Mouse (Mus musculus) liver, postnatal 0 days (tissue): Measurements from ENCODE around the gene Farsb.

Experiments used
- CTCF ChIP-seq: sonication (generic); IDR thresholded peaks from 2 replicates; pipeline ENCODE4 v1.5.1; 2016; ENCODE audit warnings: antibody characterized with exemption, low read depth
- EP300 ChIP-seq: IDR thresholded peaks from 2 replicates; pipeline ENCODE4 v1.6.1; 2016; ENCODE audit warnings: antibody characterized with exemption, low read depth, mild to moderate bottlenecking

DNA sequence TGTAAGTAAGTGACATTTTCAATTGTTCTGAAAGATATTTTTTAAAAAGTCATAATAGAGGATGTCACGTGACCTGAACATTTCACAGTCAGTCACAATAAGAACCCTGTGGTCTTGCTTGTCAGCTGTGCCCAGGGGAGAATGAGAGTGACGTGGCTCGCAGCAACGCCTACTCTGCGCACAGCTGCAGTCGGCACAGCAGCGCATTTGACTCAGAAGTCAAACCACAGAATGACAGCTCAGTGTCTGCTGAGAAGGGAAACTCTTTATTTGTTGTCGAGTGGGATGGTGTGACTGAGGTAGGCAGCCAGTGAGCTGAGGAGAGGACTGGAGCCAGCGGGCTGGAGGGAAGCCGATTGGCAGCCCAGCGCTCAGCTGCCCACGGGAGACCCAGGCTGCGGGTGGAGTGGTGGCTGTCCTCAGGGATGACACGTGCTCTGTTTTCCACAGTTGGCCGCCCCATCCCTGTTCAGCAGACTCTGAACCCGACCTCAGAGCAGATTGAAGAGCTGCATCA lies 48.9 kb upstream of the Farsb start:
- TF ChIP-seq CTCF (no peak), EP300 (no peak)
